Mouse (Mus musculus): ENCODE results near the gene Pde9a.
"Not testable (repeated sequence)": the region's sequence is repeated elsewhere in the genome, so short reads cannot be mapped to it uniquely, and the experiment has no call there.

The Pde9a gene

DNA sequence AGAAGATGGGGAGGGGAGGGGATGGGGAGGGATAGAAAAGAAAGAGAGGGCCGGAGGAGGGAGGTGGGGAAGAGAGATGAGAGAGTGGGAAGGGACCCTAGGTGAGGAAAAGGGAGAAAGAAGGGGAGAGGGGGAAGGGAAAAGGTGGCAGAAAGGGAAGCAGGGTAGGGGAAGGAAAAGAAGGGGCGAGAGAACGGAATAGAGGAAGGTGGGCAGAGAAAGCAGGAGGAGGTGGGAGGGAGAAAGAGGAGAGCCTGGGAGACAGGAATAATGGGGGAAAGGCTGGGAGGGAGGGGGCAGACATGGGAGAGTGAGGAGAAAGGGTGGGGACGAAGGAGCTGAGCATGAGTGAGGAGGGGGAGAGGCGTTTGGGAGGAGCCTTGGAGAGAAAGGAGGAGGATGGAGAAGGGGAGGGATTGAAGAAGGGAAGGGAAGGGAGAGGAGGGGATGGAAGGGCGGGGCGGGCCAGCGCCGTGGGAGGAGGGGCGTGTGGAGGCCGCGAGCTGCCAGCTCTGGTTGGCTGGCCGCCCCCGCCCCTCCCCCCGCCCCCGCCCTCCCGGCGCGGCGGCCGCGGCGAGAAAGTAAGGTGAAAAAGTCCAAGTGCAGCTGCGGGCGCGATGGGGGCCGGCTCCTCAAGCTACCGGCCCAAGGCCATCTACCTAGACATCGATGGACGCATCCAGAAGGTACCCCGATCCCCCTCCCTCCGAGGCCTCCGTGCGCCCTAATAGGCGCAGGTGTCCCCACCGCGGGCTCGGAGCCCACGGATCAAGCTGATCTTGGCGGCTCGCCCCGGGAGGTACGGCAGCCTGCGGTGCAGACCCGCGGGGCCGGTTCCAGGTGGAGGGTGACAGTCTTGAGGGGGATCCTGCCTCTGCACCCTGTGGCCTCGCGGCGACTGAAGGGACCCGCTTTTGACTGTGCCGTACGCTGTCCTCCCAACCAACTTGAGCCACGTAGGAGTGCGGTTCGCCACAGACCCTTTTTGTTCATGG lies at the start of gene Pde9a:
Gene Pde9a, plus strand, starts transcription at position 540 of the 995 bp plus-strand sequence.
- peak; percentile 89 for DNase-seq

DNA sequence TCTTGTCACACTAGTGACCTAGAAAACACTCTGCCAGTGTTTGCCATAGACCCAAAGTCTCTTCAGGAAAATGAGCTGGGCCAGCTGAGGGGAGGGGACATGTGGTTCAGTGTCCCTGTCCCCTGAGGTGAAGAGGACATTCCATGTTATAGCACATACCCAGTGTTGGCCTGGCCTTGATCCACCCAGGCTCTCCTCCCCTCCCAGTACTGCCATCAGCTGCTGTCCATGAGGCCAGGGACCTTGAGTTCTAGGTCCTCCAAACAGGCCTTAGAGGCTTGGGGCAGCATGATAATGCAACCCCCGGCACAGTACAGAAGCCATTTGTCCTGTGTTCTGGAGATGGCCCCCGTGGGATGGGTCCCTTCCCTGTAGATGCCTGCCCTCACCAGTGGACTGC lies 46.2 kb upstream of the Pde9a start:
- no peak for DNase-seq

DNA sequence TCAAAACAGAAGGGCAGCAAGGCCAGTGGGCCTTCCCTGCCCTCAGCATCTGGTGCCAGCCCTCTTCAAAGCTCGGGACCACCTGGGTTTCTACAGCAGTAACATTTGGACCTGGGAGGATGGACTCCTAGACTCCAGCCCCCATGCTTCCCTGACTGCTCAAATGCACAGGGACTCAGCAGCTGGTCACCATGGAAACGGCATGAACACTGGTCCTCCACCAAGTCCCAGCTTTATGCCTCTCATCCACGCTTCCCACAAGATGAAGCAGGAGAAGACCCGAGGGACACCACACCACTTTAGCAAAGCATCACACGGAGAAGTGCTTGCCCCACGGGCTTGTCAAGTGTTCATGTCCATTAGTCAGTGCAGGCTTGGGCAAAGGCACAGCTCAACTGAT lies 43.8 kb upstream of the Pde9a start:
- DNase-seq: no peak

DNA sequence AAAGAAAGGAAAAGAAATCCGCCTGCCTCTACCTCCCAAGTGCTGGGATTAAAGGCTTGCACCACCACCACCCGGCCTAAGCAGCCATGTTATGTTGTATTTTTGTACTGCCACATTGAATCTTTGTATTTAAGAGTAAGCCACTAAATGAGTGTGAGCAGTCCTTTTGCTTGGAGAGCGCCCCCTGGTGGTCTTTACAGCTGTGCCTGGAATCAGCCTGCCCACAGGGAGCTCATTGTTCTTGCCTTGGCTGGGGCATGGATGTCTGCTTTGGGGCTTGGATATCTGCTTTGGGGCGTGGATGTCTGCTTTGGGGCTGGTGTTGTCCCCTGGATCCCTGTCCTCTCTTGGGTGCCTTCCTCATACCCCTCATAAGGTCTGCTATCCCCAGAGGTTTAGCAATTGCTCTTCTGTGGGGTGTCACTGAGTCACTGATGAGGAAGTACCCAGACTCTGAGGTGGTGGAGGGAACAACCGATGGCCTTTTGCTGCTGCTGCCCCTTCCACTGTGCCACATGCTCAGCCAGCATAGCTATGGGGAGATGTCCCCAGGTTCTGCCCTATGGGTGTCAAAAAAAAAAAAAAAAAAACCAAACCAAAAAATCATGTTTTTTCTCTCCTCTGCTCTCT lies 41.7 kb upstream of the Pde9a start:
- DNase-seq: peak; percentile 88

DNA sequence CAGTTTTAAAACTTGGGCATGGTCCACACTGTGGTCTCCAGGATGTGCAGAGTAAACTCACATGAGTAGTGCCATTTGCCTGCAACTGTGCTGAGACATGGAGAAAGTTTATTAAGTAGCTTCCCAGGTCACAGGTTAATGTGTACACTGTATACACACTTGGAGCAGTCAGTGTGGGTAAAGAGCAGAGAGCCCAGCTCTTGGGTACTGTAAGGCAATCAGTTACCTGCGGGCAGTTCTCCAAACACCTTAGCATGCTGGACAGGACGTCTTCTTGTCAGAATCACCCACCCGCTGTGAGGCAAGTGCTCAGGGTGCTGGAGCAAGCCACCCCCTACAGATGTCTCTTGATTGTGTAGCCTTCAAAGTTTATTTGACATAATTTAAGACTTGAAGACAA lies 41.2 kb upstream of the Pde9a start:
- DNase-seq: no peak

DNA sequence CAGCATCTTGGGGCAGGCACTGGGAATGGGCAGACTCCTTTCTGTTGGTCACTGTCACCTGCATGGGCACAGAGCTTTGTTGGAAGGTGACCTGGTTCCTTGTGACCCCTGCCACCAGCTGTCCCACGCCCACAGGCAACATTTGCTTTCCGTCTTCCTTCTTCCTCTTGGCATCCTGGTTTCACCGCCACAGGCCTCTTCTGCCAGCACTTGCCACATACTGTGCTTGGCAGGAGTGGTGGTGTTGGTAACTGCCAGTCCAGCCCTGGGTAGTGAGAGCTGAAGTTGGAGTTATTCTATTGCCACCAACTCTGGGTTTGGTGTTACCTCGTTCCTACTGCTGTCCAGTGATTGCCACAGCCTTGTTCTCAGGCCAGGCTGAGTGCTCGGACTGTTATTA lies 37.9 kb upstream of the Pde9a start:
- no peak for DNase-seq

DNA sequence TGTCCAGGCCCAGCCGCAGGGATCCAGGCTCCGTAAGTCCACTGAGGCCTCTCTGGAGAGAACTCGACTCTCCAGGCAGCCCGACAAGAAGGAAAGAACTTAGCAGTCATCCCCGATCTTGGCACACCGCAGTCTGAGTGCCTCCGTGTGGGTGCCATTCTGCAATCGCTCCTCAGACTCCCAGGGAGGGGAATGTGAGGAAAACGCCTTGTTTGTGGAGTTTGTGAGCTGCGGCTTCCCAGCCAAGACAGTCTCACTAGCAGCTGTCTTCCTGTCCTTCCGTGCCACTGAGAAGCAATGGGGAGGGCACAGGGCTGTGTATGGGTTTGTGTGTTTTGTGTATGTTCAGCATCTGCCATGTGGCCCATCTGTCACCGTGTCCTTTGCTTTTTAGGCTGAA lies 36.6 kb upstream of the Pde9a start:
- DNase-seq: no peak

DNA sequence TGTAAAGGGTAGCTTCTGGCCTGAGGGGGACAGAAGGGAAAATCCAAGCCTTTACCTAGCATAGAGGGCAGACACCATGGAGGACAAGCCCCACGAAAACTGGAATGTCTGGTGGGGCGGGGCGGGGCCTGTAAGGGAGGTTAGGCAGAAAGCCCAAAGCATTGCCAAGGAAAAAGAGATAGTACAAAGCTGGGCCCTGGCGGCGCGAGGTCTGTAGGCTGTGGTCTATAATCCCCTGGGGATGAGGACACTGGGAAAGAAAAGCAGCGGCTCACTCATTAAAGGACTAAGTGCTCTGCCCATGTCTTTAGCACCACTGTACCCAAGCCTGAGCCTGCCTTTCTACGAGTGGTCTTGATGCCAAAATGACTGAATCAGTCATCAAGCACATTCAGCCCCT lies 34.0 kb upstream of the Pde9a start:
- no peak for DNase-seq

DNA sequence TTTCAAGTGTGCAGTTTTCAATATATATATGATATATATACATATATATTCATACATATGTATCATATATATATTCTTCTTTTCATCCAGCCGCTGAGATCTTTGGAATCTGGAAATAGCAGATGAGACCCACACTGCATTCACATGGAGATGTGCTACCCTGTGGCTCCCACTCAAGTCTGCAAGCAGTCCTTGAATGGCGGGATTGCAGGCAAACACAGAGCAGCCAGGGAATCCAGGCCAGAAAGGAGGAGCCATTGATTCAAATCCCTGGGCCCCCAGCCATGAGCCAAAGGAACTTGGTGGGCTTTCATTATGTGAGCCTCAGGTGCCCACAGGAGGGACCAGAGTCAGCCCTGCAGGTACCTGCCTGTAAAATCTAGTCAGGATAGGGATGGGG lies 32.8 kb upstream of the Pde9a start:
- DNase-seq: no peak

DNA sequence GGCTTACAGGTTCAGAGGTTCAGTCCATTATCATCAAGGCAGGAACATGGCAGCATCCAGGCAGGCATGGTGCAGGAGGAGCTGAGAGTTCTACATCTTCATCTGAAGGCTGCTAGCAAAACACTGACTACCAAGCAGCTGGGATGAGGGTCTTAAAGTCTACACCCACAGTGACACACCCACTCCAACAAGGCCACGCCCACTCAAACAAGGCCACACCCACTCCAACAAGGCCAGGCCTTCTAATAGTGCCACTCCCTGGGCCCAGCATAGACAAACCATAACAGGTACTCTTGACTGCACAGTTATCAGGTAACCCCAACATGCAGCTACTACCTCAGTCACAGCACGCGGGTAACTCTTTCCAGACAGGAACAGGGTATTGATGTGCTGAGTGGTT lies 31.3 kb upstream of the Pde9a start:
- not testable (repeated sequence) for DNase-seq

DNA sequence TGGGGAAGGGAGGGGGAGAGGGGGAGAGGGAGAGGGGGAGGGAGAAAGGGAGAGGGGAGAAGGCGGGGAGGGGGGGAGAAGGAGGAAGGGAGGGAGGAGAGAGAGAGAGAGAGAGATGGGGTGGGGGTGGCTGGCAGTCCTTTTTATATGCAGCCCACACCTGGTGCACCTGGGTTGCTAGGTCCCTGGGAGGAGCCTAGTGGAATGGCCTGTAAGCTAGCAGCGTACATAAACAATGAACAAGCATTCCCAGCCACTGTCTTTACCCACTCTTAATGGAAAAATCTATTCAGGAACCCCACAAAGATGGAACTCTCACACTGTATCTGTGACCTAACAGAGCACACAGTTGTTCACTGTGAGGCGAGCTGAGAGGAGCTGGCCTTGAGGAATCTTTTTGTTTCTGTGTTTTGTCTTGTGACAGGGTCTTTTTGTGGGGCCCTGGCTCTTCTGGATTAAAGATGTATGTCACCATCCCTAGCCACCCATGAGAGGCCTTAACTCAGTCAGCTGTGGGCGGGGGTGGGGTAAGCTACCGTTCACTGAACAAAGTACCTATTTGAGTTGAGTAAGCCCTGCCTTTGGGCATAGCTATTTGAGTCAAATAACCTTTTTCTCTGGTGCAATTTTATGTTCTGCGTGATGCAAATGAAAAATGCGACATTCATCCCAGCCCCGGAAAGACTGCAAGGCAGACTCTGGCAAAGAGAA lies 30.1 kb upstream of the Pde9a start:
- DNase-seq: no peak

DNA sequence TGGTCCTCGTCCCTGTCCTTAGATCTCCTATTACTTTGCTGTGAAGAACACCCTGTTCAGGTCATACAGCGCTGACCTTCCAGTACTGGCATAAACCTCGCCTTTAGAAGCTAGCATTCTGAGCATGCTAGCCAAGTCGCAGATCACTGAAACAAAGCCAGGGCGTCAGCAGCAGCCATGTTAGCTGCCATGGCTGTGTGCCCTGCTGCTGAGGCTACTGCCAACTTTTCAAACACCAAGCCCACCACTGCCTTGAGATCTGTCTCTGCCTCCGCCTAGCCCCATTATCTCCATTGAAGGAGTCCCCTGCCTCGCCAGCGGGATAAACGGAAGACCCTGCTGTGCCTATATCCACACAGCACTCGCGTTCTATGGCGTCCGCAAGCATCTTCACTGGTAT lies 25.4 kb upstream of the Pde9a start:
- DNase-seq: no peak

DNA sequence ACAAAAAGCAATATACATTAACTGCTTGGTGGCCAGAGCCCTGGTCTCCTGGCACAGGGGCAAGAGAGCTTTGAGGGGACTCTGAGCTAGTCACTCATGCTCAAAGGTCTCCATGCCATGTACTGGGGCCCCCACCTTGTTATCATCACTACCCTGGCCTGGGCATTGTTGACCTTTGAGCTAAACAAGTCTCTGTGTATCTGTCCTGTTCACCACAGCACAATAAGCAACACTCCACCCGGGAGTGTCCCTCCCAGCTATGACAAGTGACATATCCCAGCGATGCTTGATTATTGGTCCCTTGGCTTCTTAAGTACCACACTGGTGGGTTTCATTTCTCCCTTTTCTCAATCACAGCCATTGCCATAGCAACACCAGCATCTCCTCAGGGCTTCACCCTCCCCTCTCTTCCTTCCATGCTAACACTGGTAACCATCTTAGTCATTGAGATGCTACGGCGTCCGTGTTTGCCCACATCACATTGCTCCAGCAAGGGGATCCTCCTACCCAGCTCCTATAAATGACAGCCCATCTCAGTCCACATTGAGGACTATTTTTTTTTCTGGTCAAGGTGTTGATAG lies 20.3 kb upstream of the Pde9a start:
- no peak for DNase-seq

DNA sequence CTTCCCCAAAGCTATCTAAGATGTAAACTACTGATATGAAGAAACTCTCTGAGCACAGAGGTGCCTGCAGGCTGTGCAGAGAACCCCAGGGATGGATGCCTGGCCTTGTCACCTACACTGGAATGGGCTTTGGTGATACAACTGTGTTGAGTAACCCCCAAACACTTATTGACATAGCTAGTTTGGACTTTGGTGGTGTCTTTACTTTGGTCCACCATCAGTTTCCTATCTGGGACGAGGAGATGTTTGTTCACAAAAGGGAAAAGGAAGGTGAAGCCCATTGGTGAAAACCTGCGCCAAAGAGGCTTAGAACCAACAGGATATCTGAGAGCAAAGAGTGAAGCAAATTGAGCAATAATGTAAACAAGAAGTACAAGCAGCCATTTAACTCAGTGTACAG lies 15.8 kb upstream of the Pde9a start:
- DNase-seq: no peak

DNA sequence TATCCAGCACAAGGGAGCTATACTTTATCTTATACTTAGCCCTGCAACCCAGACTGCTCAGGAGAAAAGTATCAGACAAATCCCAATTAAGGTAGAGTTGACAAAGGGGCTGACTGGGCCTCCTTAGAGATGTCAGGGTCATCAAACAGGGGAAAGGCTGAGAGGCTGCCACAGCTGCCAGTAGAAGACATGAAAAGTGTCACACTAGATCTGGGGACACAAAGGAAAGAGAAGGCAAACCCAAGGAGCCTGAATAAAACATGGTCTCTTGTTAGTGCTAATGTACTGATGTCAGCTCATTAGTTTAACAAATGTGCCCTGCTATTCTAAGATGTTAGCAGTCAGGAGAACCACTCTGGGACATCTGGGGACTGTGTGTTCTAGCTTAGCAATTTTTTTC lies 15.1 kb upstream of the Pde9a start:
- no peak for DNase-seq

DNA sequence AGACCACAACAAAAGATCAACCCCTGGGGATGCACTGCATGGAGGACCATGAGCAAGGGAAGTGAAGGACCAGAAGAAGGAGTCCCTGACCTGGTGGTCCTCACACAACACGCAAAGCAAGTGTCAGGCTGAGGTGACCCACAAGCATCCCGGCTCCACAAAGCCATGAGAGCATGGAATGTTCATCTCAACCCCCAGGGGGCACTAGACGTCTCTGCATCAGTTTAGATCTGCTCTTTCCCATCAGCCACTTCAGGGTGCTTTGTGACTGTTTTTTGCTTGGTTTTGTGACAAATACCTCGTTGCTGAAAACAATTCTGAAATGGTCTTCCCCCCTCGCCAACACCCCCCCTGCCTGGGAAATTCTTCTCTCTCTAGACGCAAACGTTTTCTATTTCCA lies 8.0 kb upstream of the Pde9a start:
- peak; percentile 81 for DNase-seq

DNA sequence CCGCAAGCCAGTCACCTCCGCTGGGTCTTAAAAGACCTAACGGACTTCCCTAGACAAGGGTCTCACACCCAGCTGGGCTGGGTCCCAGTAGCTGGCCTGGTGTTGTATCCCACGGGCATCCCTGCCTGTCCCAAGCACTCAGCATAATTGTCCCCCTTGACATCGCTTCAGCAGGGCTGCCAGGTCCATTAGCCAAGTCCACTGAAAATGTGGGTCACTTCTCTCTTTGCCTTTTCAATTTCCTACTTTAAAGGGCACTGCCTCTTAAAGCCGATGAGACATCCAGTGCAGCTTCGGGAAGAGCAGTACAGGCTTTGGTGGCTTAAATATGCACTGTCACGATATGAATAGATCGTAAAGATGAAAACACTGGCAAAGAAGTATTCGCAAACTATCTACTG lies 7.6 kb upstream of the Pde9a start:
- no peak for DNase-seq

DNA sequence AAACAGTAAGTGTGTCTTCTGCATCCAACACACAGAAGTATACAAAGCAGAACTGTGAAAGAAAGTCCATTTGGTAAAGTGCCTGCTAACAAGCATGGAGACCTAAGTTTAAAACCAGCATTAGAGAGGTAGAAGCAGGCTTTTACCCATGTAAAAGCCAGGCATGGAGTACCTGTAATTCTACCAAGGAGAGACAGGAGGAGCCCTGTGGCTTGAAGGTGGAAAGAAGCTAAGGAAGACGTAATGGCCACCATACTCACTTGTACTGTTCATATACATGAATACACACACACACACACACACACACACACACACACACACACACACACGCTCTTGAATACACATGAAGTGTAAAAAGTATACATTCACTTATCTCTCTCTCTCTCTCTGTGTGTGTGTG lies 6.9 kb upstream of the Pde9a start:
- DNase-seq: no peak

DNA sequence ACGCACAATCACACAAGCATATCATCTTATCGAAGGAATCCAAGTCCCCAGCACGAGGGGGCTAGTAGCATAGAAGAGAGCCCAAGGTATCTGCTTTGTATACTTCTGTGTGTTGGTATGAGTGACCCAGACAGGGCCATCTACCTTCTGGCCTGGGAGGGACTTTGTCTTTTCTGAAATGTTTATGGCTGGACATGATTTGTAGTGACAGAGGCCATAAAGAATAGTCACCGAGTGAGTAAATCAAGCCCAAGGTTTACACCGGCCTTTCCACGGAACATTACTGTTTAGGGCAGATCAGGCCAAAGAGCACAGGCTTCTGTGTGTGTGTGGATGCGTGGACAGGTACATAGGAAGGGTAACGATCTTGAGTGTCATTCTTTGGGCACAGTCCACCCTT lies 6.1 kb upstream of the Pde9a start:
- DNase-seq: no peak

DNA sequence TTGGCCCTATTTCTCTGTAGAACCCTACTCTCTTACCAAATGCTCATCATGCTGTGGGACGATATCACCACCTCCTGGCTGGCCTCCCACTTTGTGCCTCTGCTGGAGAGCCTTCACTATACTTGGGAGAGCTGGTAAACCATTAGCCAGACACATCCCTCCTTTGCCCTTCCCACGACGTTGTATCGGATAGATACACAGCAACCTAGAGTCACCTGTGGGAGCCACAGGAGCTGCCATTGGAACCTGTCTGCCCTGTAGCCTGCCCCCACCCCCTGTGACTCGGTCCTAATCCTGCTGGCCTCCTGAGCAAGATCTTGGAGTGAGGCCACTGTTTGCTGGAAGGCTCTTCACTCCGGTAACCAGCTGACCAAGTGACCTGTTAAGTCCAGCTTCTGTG lies 2.7 kb upstream of the Pde9a start:
- DNase-seq: peak; percentile 53

DNA sequence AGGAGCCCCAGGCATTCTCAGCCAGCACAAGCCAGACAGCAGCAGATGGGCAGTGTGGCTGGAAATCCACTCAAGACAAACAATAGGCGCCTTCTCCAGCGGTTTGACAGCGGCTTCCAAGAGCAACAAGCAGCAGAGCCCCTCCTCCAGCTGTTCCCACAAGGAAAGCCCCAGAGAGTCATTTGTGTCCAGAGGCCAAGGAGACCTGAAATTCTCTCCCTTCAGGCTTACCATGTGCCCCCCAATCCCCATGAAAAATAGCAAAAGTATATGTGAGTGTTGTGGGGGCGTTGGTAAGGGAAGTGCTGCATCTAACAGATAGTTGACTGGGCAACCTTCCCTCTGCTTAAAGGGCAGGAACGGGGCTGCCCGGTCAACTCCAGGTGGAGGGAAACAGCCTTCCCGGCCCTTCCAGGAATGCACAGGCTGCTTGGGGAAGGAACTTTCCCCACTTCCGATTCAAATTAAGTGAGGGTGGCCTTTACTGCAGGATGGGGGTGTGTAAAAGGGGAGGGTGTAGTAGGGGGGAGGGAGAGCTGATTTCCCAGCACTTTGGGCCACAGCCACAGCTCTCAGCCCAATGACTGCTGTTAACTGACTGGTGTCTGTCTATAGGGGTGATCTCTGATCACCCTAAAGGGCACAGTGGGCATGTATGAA lies 912 bp upstream of the Pde9a start:
- peak; percentile 58 for DNase-seq

DNA sequence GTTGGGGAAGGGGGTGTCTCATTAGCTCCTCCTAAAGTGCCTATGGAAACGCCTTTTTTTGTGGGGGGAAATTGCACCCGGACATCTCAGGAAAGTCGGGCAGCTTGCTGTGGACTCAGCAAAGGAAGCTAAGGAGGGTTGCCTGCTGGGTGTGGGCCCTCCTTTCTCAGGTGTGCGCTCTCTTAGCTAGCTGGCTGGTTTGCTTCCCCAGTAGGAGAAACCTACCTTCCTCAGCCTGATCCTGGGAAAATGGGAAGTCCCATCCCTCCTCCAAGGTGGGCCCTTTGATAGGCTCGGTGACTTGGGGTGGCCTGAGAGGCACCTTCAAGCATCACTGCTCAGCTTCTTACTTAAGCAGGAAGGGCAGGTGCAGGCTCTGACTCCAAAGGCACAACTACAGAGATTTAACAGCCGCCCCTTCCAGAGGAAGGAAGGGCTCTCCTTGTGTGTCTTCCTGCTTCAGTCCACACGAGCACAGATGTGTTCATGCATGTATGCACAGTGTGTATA lies 811 bp downstream of the Pde9a start:
- DNase-seq: peak; percentile 34
